Mouse (Mus musculus): ENCODE data around the gene Ecm1. TPM values are rescaled to one million over a fixed set of nuclear protein-coding genes. Genes with fewer than 3 reads are reported as not detected.
"Not testable (repeated sequence)": the region's sequence is repeated elsewhere in the genome, so short reads cannot be mapped to it uniquely, and the experiment has no call there.

Ecm1 gene
- polyA plus RNA-seq, 1 experiment, result 125 TPM

DNA sequence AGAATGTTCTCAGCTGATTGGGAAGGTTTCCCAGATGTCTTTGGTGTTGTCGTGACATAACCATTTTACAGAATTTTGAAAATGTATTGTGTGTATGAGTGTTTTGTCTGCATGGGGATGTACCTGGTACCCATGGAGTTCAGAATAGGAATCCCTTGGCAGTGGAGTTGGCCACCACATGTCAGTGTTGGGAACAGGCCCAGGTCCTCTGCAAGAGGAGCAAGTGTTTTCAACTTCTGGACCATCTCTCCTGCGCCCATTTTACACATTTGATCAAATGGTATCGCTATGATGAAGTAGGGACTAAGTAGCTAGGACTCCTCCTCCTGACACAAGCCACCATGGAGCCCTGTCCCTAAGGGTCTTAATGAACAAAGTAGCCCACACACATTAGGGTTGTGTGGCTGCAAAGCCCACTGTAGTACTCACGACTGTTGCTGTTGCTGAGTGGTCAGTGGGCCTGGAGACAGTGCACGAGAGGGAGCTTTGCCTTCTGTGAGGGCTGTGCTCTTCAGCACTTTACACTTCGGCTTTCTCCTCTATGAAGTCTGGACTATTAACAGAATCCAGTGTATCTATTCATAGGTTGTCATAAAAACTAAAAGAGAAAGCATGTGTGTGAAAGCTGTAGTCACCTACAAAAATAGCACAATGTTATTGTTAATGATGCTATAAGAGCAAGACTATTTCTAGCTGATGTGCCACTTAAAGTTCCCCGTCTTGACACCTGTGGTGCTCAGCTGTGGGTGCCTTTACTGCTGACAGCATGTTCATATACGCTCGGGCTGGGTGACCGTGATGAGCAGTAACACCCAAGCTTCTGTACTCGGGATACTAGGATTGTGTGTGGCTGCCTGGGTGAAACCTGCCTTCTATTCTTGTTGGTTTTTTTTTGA, 44.3 kb downstream of the Ecm1 start:
- Histone ChIP-seq H3K27ac (ENCODE audit: control insufficient read depth, insufficient read depth, low read length) (no peak overlapping the region), H3K36me3 (ENCODE audit: control insufficient read depth, insufficient read depth, low read length) (no peaks in the 10 kb centered on the region), H3K4me1 (replicated peaks; ENCODE audit: control insufficient read depth, insufficient read depth, low read length) (0 out of 2 replicates have a peak, but pooled peaks cover 2% of the 10 kb centered on the region), H3K4me3 (ENCODE audit: control insufficient read depth, insufficient read depth, low read length) (no peak overlapping the region), H3K27me3 (ENCODE audit: control insufficient read depth, insufficient read depth, low read length) (no peaks in the 10 kb centered on the region)
- DNase-seq, result no peak
- no peak for TF ChIP-seq CTCF (IDR thresholded peaks at IDR 0.05; ENCODE audit: borderline replicate concordance, control insufficient read depth, extremely low read depth, insufficient read depth, low read length, poor library complexity)
- no peak for TF ChIP-seq POLR2A (IDR thresholded peaks at IDR 0.05; ENCODE audit: control insufficient read depth, extremely low read depth, insufficient read depth, low read length, poor library complexity)
- 94% methylated on average over 11 of the region's 11 CpGs for WGBS

DNA sequence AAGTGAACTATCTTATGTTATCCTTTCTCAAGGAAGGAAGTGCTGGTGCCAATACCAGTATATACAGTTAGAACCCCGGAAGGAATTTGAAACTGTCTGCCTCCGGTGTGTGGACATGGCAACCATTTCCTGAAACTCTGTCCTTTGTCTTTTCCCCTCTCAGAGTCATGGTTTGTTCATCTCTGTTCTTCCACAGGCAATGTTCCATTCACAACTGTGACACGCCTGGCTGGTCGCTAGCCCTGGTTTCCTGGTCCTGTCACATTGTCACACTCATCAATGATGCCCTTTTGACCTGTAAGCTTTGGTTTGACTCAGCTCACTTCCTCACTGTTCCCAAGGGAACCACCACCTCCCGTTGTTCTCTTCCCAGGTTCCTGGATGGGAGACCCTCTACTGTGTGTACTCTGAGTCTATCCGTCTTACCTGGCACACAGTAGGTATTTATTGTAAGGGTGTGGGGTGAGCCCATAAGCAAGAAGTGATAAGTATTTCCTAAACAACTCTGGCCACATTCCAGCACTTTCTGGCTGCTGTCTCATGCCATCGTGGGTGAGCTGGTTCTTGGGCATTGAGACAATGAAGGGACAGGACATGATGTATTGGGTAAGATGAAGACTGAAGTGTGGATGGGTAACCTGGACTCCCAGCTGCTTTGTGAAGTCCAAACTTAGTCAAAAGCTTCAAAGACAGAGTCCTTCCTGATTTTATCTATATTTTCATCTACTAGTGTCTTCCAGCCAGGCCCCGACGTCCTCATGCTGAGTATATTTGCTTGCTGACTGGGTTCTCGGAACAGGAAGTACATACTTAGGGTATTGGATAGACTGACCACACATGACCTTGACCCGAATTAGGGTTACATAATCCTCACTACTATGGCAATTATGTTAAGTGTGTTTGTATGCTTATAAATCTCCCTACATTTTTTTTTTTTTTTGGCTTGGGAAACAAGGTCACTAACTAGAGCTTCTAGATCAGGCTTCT, 45.3 kb downstream of the Ecm1 start:
- TF ChIP-seq CTCF (IDR thresholded peaks at IDR 0.05; ENCODE audit: borderline replicate concordance, control insufficient read depth, extremely low read depth, insufficient read depth, low read length, poor library complexity) (no peak), POLR2A (IDR thresholded peaks at IDR 0.05; ENCODE audit: control insufficient read depth, extremely low read depth, insufficient read depth, low read length, poor library complexity) (no peak)
- H3K27me3 ChIP-seq (ENCODE audit: control insufficient read depth, insufficient read depth, low read length), result no peaks in the 10 kb centered on the region
- H3K4me1 ChIP-seq (replicated peaks; ENCODE audit: control insufficient read depth, insufficient read depth, low read length), result 0 out of 2 replicates have a peak, but pooled peaks cover 2% of the 10 kb centered on the region
- no peak overlapping the region for H3K4me3 ChIP-seq (ENCODE audit: control insufficient read depth, insufficient read depth, low read length)
- H3K36me3 ChIP-seq (ENCODE audit: control insufficient read depth, insufficient read depth, low read length), result no peaks in the 10 kb centered on the region
- H3K27ac ChIP-seq (ENCODE audit: control insufficient read depth, insufficient read depth, low read length), result no peak overlapping the region
- no peak for DNase-seq
- WGBS, result 68% methylated on average over 11 of the region's 11 CpGs

DNA sequence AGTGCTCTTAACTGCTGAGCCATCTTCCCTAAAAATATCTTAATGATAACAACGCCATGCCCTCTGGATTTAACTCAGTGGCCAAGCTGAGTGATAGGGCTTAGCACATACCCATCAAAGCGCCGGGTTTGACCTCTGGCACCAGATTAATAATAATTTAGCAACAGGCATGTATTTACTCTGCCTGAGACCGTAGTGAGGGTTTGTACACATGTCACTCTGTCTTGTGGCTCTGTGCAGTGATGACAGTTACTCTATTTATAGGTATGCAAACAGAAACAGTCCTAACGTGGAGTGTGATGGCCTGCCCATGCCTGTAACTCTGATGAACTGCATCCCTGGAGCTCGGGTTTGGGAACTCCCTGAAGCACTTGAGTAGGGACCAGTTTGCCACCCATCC, 46.7 kb downstream of the Ecm1 start:
- Histone ChIP-seq H3K4me3 (ENCODE audit: control insufficient read depth, insufficient read depth, low read length) (no peak overlapping the region), H3K36me3 (ENCODE audit: control insufficient read depth, insufficient read depth, low read length) (no peaks in the 10 kb centered on the region), H3K27me3 (ENCODE audit: control insufficient read depth, insufficient read depth, low read length) (no peaks in the 10 kb centered on the region), H3K27ac (ENCODE audit: control insufficient read depth, insufficient read depth, low read length) (no peak overlapping the region), H3K4me1 (replicated peaks; ENCODE audit: control insufficient read depth, insufficient read depth, low read length) (peaks cover 6% of the 10 kb centered on the region)
- 89% methylated on average over 6 of the region's 6 CpGs for WGBS
- TF ChIP-seq CTCF (IDR thresholded peaks at IDR 0.05; ENCODE audit: borderline replicate concordance, control insufficient read depth, extremely low read depth, insufficient read depth, low read length, poor library complexity) (no peak), POLR2A (IDR thresholded peaks at IDR 0.05; ENCODE audit: control insufficient read depth, extremely low read depth, insufficient read depth, low read length, poor library complexity) (no peak)
- DNase-seq, result no peak

DNA sequence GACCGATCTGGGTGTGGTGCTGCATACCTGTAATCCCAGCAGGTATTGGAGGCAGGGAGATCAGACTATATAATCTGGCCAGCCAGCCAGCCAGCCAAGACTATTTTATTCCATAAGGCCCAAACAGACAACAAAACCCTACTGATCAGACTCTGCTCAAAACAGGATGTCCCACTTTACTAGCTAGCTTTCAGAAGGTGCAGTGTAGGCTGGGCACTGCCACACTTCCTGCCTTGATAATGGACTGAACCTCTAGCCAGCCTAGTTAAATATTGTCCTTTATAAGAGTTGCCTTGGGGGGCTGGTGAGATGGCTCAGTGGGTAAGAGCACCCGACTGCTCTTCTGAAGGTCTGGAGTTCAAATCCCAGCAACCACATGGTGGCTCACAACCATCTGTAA, 48.8 kb downstream of the Ecm1 start:
- not testable (repeated sequence) for H3K27me3 ChIP-seq (ENCODE audit: control insufficient read depth, insufficient read depth, low read length); H3K36me3 ChIP-seq (ENCODE audit: control insufficient read depth, insufficient read depth, low read length); DNase-seq; H3K27ac ChIP-seq (ENCODE audit: control insufficient read depth, insufficient read depth, low read length); H3K4me3 ChIP-seq (ENCODE audit: control insufficient read depth, insufficient read depth, low read length)
- peaks cover 13% of the 10 kb centered on the region for H3K4me1 ChIP-seq (replicated peaks; ENCODE audit: control insufficient read depth, insufficient read depth, low read length)
- WGBS, result 100% methylated on average over 2 of the region's 2 CpGs

DNA sequence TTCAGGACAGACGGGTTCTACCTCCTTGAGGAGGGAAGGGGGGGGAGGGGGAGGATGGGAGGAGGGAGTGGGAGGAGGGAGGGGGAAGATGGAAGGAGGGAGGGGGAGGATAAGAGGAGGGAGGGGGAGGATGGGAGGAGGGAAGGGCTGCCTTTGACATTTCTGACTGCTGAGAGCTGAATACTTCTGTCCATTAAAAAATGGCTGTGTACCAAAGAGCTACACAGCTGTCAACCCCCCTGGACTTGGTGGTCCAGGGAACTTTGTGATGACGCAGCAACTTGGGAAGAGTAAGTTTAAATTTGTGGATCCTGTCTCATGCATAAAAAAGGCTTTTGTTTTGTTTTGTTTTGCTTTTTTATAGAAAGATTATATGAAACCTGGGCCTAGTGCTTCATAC, 49.4 kb downstream of the Ecm1 start:
- no peaks in the 10 kb centered on the region for H3K27me3 ChIP-seq (ENCODE audit: control insufficient read depth, insufficient read depth, low read length)
- H3K36me3 ChIP-seq (ENCODE audit: control insufficient read depth, insufficient read depth, low read length), result no peaks in the 10 kb centered on the region
- peaks cover 13% of the 10 kb centered on the region for H3K4me1 ChIP-seq (replicated peaks; ENCODE audit: control insufficient read depth, insufficient read depth, low read length)
- H3K27ac ChIP-seq (ENCODE audit: control insufficient read depth, insufficient read depth, low read length), result no peak overlapping the region
- WGBS, result 88% methylated on average over 2 of the region's 2 CpGs
- no peak for DNase-seq
- TF ChIP-seq POLR2A (IDR thresholded peaks at IDR 0.05; ENCODE audit: control insufficient read depth, extremely low read depth, insufficient read depth, low read length, poor library complexity) (no peak), CTCF (IDR thresholded peaks at IDR 0.05; ENCODE audit: borderline replicate concordance, control insufficient read depth, extremely low read depth, insufficient read depth, low read length, poor library complexity) (no peak)
- H3K4me3 ChIP-seq (ENCODE audit: control insufficient read depth, insufficient read depth, low read length), result no peak overlapping the region

DNA sequence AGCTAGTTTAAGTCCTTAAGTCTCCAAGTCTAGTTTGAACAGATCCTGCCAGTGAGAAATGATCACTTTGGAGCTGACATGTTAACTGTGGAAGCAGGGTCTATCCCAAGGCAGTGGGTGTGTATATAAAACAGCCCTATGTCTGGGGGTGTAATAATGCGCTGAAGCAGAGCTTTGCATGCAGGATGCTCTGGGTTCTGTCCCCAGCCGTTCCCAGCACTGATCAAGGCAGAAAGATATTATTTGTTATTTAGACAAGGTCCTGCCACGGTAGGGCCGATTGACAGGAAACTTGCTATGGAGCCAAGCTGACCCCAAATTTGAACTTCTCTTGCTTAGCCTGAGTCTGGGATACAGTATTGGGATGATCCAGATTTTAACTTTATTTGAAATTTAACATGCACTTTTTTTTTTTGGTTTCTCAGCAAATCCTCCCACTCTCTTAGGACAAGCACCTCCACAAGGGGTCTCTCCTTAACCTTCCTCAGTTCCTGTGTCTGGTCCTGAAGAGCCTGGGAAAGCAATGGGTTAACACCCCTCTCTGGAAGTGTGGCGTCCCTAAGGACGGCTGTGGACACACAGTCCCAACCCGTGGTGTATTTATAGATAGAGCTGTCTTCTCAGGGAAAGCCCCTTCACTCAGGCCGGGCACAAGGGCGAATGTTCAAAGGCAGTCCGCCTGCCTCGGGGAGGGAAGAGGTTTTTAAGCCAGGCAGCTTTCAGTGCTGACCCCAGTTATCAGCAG, 50.0 kb downstream of the Ecm1 start:
- no peak for TF ChIP-seq CTCF (IDR thresholded peaks at IDR 0.05; ENCODE audit: borderline replicate concordance, control insufficient read depth, extremely low read depth, insufficient read depth, low read length, poor library complexity)
- no peak for TF ChIP-seq POLR2A (IDR thresholded peaks at IDR 0.05; ENCODE audit: control insufficient read depth, extremely low read depth, insufficient read depth, low read length, poor library complexity)
- Histone ChIP-seq H3K4me3 (ENCODE audit: control insufficient read depth, insufficient read depth, low read length) (no peak overlapping the region), H3K27me3 (ENCODE audit: control insufficient read depth, insufficient read depth, low read length) (no peaks in the 10 kb centered on the region), H3K36me3 (ENCODE audit: control insufficient read depth, insufficient read depth, low read length) (no peaks in the 10 kb centered on the region), H3K27ac (ENCODE audit: control insufficient read depth, insufficient read depth, low read length) (no peak overlapping the region), H3K4me1 (replicated peaks; ENCODE audit: control insufficient read depth, insufficient read depth, low read length) (peaks cover 13% of the 10 kb centered on the region)
- DNase-seq, result no peak
- WGBS, result 67% methylated on average over 11 of the region's 11 CpGs

Measured in thymus, adult 2 months (tissue).